Mouse (Mus musculus) E14TG2a.4 (cell line): ENCODE data around the gene Cd2.

Source experiments
- CTCF ChIP-seq: conservative IDR thresholded peaks from 2 replicates; pipeline ENCODE4 v1.5.1; 2014; ENCODE audit warnings: low read length
- POU5F1 ChIP-seq: IDR thresholded peaks from 2 replicates; pipeline ENCODE4 v1.6.1; 2014; ENCODE audit warnings: low read length, borderline replicate concordance

GRCm38 (mm10) chr3:101299591-101299990 is 11.9 kb upstream of the Cd2 start:
- TF ChIP-seq CTCF (no peak), POU5F1 (no peak)
